Mouse (Mus musculus) thymus, adult 2 months (tissue): Measurements from ENCODE around the gene Ckm.

Experiments
- CTCF ChIP-seq: fragments of 200-500 bp; IDR thresholded peaks from 2 replicates; pipeline ENCODE4 v1.5.1; 2012; ENCODE audit warnings: mild to moderate bottlenecking, control low read depth, low read length, moderate library complexity, borderline replicate concordance; ENCODE audit not compliant: control insufficient read depth, poor library complexity, insufficient read depth; ENCODE audit errors: extremely low read depth
- POLR2A ChIP-seq: fragments of 200-500 bp; IDR thresholded peaks from 2 replicates; pipeline ENCODE4 v1.6.1; 2012; ENCODE audit warnings: mild to moderate bottlenecking, low read length, control low read depth, moderate library complexity; ENCODE audit not compliant: control insufficient read depth, poor library complexity, insufficient read depth; ENCODE audit errors: extremely low read depth

DNA sequence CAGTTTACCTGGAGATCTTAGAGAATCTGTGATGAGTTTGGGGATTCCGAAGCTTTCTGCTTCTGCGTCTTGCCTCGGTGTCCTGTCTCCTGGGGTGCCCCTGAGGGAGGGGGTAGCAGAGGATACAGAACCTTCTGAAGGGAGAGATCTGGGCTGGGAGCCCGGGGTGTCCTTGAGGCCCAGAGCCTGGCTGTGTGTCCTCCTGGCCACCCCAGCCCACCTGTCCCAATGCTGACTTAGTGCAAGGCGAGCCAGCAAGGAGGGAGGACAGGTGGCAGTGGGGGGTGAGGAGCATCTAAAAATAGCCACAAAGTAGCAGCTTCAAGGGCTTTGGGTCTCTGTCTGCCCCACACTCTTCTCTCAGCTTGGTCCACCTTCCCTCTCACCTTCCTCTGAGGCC lies 7.2 kb downstream of the Ckm start:
- TF ChIP-seq CTCF = no peak
- no peak for TF ChIP-seq POLR2A
